Mouse (Mus musculus) myocyte (in vitro differentiated cells): ENCODE results near the gene Tecpr1.

Experiments used
- E2F4 ChIP-seq: IDR thresholded peaks from one replicate; pipeline ENCODE4 v1.6.1; 2011; ENCODE audit warnings: mild to moderate bottlenecking, control low read depth, moderate library complexity; ENCODE audit not compliant: insufficient read depth
- POLR2A ChIP-seq: IDR thresholded peaks from one replicate; pipeline ENCODE4 v1.6.1; 2011; ENCODE audit warnings: low read depth, mild to moderate bottlenecking, control low read depth, moderate library complexity; ENCODE audit not compliant: insufficient read length
- POLR2AphosphoS2 ChIP-seq: IDR thresholded peaks from one replicate; pipeline ENCODE4 v1.6.1; 2011; ENCODE audit warnings: low read depth, control low read depth; ENCODE audit not compliant: insufficient read length
- REST ChIP-seq: IDR thresholded peaks from one replicate; pipeline ENCODE4 v1.6.1; 2011; ENCODE audit warnings: mild to moderate bottlenecking, control low read depth, moderate library complexity; ENCODE audit not compliant: insufficient read depth, insufficient read length
- TCF12 ChIP-seq: IDR thresholded peaks from one replicate; pipeline ENCODE4 v1.6.1; 2011; ENCODE audit warnings: mild to moderate bottlenecking, control low read depth; ENCODE audit not compliant: poor library complexity, insufficient read depth, severe bottlenecking
- USF1 ChIP-seq: IDR thresholded peaks from one replicate; pipeline ENCODE4 v1.6.1; 2011; ENCODE audit warnings: low read depth, mild to moderate bottlenecking, control low read depth, moderate library complexity

GRCm38 (mm10) chr5:144173648-144174047 is 49.8 kb downstream of the Tecpr1 start:
- no peak for TF ChIP-seq POLR2A
- no peak for TF ChIP-seq USF1
- TF ChIP-seq REST = no peak
- no peak for TF ChIP-seq TCF12
- no peak for TF ChIP-seq POLR2AphosphoS2
- no peak for TF ChIP-seq E2F4
